Mouse (Mus musculus) hindbrain, embryonic 14.5 days (tissue): ENCODE measurements around the gene Fosl1. TPM values are rescaled to one million over a fixed set of nuclear protein-coding genes. Genes with fewer than 3 reads are reported as not detected.
A peak's percentile ranks its signal among the peaks of the same experiment; 100 is the strongest.

Experiments
- ATAC-seq: fragments of 200-750 bp; cut with Nextera tagmentation; 2 replicates; pipeline ENCODE4 v1.8.0; 2017; ENCODE audit warnings: moderate number of reproducible peaks, mild to moderate bottlenecking, moderate TSS enrichment, moderate library complexity; ENCODE audit not compliant: low FRiP score
- DNase-seq: peaks from one replicate; pipeline ENCODE4 v3.0.0-alpha.2; 2015; ENCODE audit warnings: low spot score
- H3K27ac ChIP-seq: fragments of 300-500 bp; sonication (generic); 2 replicates; pipeline ENCODE4 v1.5.1; 2014; ENCODE audit warnings: mild to moderate bottlenecking, moderate library complexity
- H3K27me3 ChIP-seq: fragments of 300-500 bp; sonication (generic); 2 replicates; pipeline ENCODE4 v1.6.1; 2014; ENCODE audit warnings: mild to moderate bottlenecking, low read length, mixed read lengths; ENCODE audit not compliant: control insufficient read depth, insufficient read depth
- H3K36me3 ChIP-seq: fragments of 300-500 bp; sonication (generic); replicated peaks from 2 replicates; pipeline ENCODE4 v1.6.1; 2014; ENCODE audit not compliant: control insufficient read depth, insufficient read depth
- H3K4me1 ChIP-seq: fragments of 300-500 bp; sonication (generic); replicated peaks from 2 replicates; pipeline ENCODE4 v1.6.1; 2014; ENCODE audit warnings: antibody characterized with exemption, low read length, mixed read lengths; ENCODE audit not compliant: control insufficient read depth, insufficient read depth
- H3K4me2 ChIP-seq: fragments of 300-500 bp; sonication (generic); replicated peaks from 2 replicates; pipeline ENCODE4 v1.6.1; 2014; ENCODE audit warnings: mild to moderate bottlenecking, moderate library complexity
- H3K4me3 ChIP-seq: fragments of 300-500 bp; sonication (generic); replicated peaks from 2 replicates; pipeline ENCODE4 v1.5.1; 2014; ENCODE audit warnings: mild to moderate bottlenecking, low read length
- H3K9ac ChIP-seq: fragments of 300-500 bp; sonication (generic); 2 replicates; pipeline ENCODE4 v1.6.1; 2014
- H3K9me3 ChIP-seq: fragments of 300-500 bp; sonication (generic); 2 replicates; pipeline ENCODE4 v1.6.1; 2016; ENCODE audit warnings: low read length; ENCODE audit not compliant: control insufficient read depth
- WGBS: fragments of 180-500 bp; shearing (Covaris S2); extraction: QIAGEN DNeasy Blood & Tissue Kit; methylation state at CpG from one replicate; pipeline ENCODE4 v1.1.7; 2014; 5-methylcytosine and 5-hydroxymethylcytosine counted together
- polyA plus RNA-seq: library from polyadenylated mRNA; unstranded; fragments of >200 nt; fragmentation: Nextera tagmentation; extraction: Ambion mirVana; gene quantifications from 2 replicates; pipeline ENCODE4 v1.2.1, GENCODE M21; 2014

Gene Fosl1
- polyA plus RNA-seq, 1 experiment from 2014 or later = not detected

DNA sequence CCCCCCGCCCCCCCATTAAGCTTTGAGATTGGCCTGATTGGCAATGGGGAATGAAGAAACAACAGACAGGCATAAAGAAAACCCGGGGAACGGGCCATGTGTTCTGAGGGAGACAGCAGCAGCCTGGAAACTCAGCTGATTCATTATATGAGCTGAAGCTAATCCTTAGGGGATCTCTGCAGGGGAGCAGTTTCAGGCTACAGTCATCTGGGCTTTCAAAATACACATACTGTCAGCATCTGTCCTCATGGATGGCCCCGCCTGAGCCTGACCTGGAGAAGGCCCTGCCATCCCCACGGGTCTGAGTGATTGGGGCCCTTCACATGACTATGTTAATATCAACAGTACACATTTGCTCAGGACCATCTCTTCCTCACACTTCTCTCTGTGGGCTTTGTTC lies 24.5 kb downstream of the Fosl1 start:
- Histone ChIP-seq H3K27me3 (no peaks in the 10 kb centered on the region), H3K4me3 (no peak overlapping the region), H3K9me3 (no peaks in the 10 kb centered on the region), H3K9ac (no peak overlapping the region), H3K4me2 (no peak overlapping the region), H3K36me3 (peaks cover 14% of the 10 kb centered on the region), H3K4me1 (peaks cover 23% of the 10 kb centered on the region), H3K27ac (no peak overlapping the region)
- 48% methylated on average over 5 of the region's 5 CpGs for WGBS
- no peak for DNase-seq
- ATAC-seq = no peak

- peaks cover 24% of the 10 kb centered on the region for H3K4me1 ChIP-seq
- no peak for ATAC-seq
- WGBS = 86% methylated on average over 3 of the region's 3 CpGs
- no peaks in the 10 kb centered on the region for H3K27me3 ChIP-seq
- H3K4me3 ChIP-seq = no peak overlapping the region
- DNase-seq = no peak
- H3K4me2 ChIP-seq = no peak overlapping the region
- H3K27ac ChIP-seq = no peak overlapping the region
- peaks cover 9% of the 10 kb centered on the region for H3K36me3 ChIP-seq
- no peak overlapping the region for H3K9ac ChIP-seq
- no peaks in the 10 kb centered on the region for H3K9me3 ChIP-seq
Observed at GRCm38 (mm10) chr19:5472857-5473256, 25.5 kb downstream of the Fosl1 start.

GRCm38 (mm10) chr19:5473720-5474119 lies 26.4 kb downstream of the Fosl1 start, which contains the start of gene Efemp2:
TSS of gene Efemp2 (plus strand) at chr19:5473954.
- Histone ChIP-seq H3K27ac (peak within 1 kb of the TSS; percentile 34), H3K36me3 (0 out of 2 replicates have a peak, but pooled peaks cover 11% of the 10 kb centered on the region), H3K4me1 (peaks cover 24% of the 10 kb centered on the region), H3K27me3 (no peaks in the 10 kb centered on the region), H3K4me2 (peak within 1 kb of the TSS; percentile 99), H3K9ac (peak within 1 kb of the TSS; percentile 69), H3K9me3 (no peaks in the 10 kb centered on the region), H3K4me3 (peak within 1 kb of the TSS; percentile 57)
- DNase-seq = peak; percentile 69
- ATAC-seq = peak; percentile 56
- WGBS = under 1% methylated on average over 22 of the region's 22 CpGs

GRCm38 (mm10) chr19:5474281-5475068 lies 27.1 kb downstream of the Fosl1 start:
- peak overlapping the region; percentile 34 for H3K27ac ChIP-seq
- H3K4me2 ChIP-seq = peak overlapping the region; percentile 99
- H3K27me3 ChIP-seq = no peaks in the 10 kb centered on the region
- peak overlapping the region; percentile 69 for H3K9ac ChIP-seq
- WGBS = under 1% methylated on average over 61 of the region's 68 CpGs
- 0 out of 2 replicates have a peak, but pooled peaks cover 16% of the 10 kb centered on the region for H3K36me3 ChIP-seq
- H3K4me1 ChIP-seq = peaks cover 24% of the 10 kb centered on the region
- no peaks in the 10 kb centered on the region for H3K9me3 ChIP-seq
- H3K4me3 ChIP-seq = peak overlapping the region; percentile 57
- DNase-seq = peak; percentile 40
- ATAC-seq = peak; percentile 66

- Histone ChIP-seq H3K9me3 (no peaks in the 10 kb centered on the region), H3K27me3 (no peaks in the 10 kb centered on the region), H3K27ac (peak overlapping the region; percentile 34), H3K36me3 (peaks cover 18% of the 10 kb centered on the region; the same call in 1 of the 2 replicates), H3K4me1 (peaks cover 24% of the 10 kb centered on the region), H3K4me2 (peak overlapping the region; percentile 99), H3K4me3 (peak overlapping the region; percentile 57), H3K9ac (peak overlapping the region; percentile 69)
- DNase-seq (no peak), ATAC-seq (no peak)
- WGBS = 21% methylated on average over 13 of the region's 13 CpGs
Observed at GRCm38 (mm10) chr19:5475069-5475714, 27.8 kb downstream of the Fosl1 start.

GRCm38 (mm10) chr19:5477004-5477667 lies 29.8 kb downstream of the Fosl1 start:
- ATAC-seq (no peak), DNase-seq (no peak)
- Histone ChIP-seq H3K4me1 (peaks cover 24% of the 10 kb centered on the region), H3K27me3 (no peaks in the 10 kb centered on the region), H3K4me3 (no peak overlapping the region), H3K36me3 (peaks cover 37% of the 10 kb centered on the region), H3K9me3 (no peaks in the 10 kb centered on the region), H3K4me2 (no peak overlapping the region), H3K27ac (no peak overlapping the region), H3K9ac (no peak overlapping the region)
- 88% methylated on average over 10 of the region's 10 CpGs for WGBS

GRCm38 (mm10) chr19:5477668-5478300 lies 30.4 kb downstream of the Fosl1 start:
- Histone ChIP-seq H3K4me1 (peaks cover 24% of the 10 kb centered on the region), H3K27me3 (no peaks in the 10 kb centered on the region), H3K4me2 (no peak overlapping the region), H3K27ac (no peak overlapping the region), H3K36me3 (peaks cover 44% of the 10 kb centered on the region), H3K4me3 (no peak overlapping the region), H3K9ac (no peak overlapping the region), H3K9me3 (no peaks in the 10 kb centered on the region)
- WGBS = 91% methylated on average over 18 of the region's 18 CpGs
- ATAC-seq (no peak), DNase-seq (no peak)

DNA sequence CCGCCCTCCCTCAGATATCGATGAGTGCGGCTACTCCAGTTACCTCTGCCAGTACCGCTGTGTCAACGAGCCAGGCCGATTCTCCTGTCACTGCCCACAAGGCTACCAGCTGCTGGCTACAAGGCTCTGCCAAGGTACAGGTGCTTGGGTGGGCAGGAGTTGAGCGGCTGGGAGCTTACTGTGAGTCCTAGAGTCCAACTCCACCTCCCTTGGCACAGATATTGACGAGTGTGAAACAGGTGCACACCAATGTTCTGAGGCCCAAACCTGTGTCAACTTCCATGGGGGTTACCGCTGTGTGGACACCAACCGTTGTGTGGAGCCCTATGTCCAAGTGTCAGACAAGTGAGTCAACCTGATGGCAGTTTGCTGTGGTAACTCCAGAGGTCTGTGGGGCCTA lies 32.7 kb downstream of the Fosl1 start:
- ATAC-seq = no peak

More for the DNA sequence above, 32.7 kb downstream of the Fosl1 start:
- 95% methylated on average over 10 of the region's 10 CpGs for WGBS
- H3K9me3 ChIP-seq = no peaks in the 10 kb centered on the region
- DNase-seq = no peak
- no peak overlapping the region for H3K4me2 ChIP-seq
- no peak overlapping the region for H3K9ac ChIP-seq
- peaks cover 13% of the 10 kb centered on the region; the same call in 1 of the 2 replicates for H3K4me1 ChIP-seq
- H3K27ac ChIP-seq = no peak overlapping the region
- no peak overlapping the region for H3K4me3 ChIP-seq
- no peaks in the 10 kb centered on the region for H3K27me3 ChIP-seq
- peaks cover 66% of the 10 kb centered on the region for H3K36me3 ChIP-seq
